Mouse (Mus musculus): ENCODE data around the gene Wbp4. TPM values are rescaled to one million over a fixed set of nuclear protein-coding genes. Genes with fewer than 3 reads are reported as not detected.

The Wbp4 gene
- total and polyA plus RNA-seq, 3 experiments, result 31.3 to 68.5 (median 36.2) TPM

GRCm38 (mm10) chr14:79425979-79426729 lies 55.2 kb downstream of the Wbp4 start, which contains the start of gene Kbtbd7:
Kbtbd7 (plus strand) TSS chr14:79426511.
- Histone ChIP-seq H3K9ac (ENCODE audit: insufficient read depth, low read depth) (no peak within 1 kb of the TSS; the same call in 1 of the 2 replicates), H3K36me3 (replicated peaks in 1 of 2; ENCODE audit: control insufficient read depth in 1 of 2, insufficient read depth in 1 of 2, low read length in 1 of 2) (peaks cover 3 to 31% of the 10 kb centered on the region in 2 experiments)

GRCm38 (mm10) chr14:79420083-79420685 lies 61.1 kb downstream of the Wbp4 start:
- no peak for DNase-seq (ENCODE audit: extremely low read depth)
- Histone ChIP-seq H3K36me3 (replicated peaks in 1 of 2; ENCODE audit: control insufficient read depth in 1 of 2, insufficient read depth in 1 of 2, low read length in 1 of 2) (peaks cover 7 to 73% of the 10 kb centered on the region in 2 experiments), H3K79me2 (replicated peaks; ENCODE audit: control insufficient read depth, extremely low read depth, insufficient read depth, poor library complexity, severe bottlenecking) (no peaks in the 10 kb centered on the region)

More at GRCm38 (mm10) chr14:79425979-79426729, 55.2 kb downstream of the Wbp4 start, which contains the start of gene Kbtbd7:
- Histone ChIP-seq H3K4me1 (ENCODE audit: control insufficient read depth in 1 of 2, insufficient read depth in 2 of 2) (peaks cover 4 to 28% of the 10 kb centered on the region in 2 experiments; a peak in 3 of 4 replicates), H3K79me2 (replicated peaks; ENCODE audit: control insufficient read depth, extremely low read depth, insufficient read depth, poor library complexity, severe bottlenecking) (no peaks in the 10 kb centered on the region), H3K27ac (ENCODE audit: insufficient read depth, low read depth) (peak within 1 kb of the TSS; percentile 43; the same call in 1 of the 2 replicates), H3K9me3 (replicated peaks; ENCODE audit: low read length) (no peaks in the 10 kb centered on the region), H3K4me2 (ENCODE audit: insufficient read depth, low read depth, poor library complexity, severe bottlenecking) (0 out of 2 replicates have a peak within 1 kb of the TSS, but pooled peaks have one; percentile 27), H3K4me3 (replicated peaks in 1 of 3; ENCODE audit: low read depth in 2 of 3, low read length in 2 of 3, poor library complexity in 1 of 3) (peak within 1 kb of the TSS in 2 of 3 experiments; percentile 13 to 47), H3K27me3 (replicated peaks) (no peaks in the 10 kb centered on the region)
- peak; percentile 98 for DNase-seq (ENCODE audit: extremely low read depth)
- TF ChIP-seq TCF12 (IDR thresholded peaks at IDR 0.05; ENCODE audit: low read depth, low read length) (peak; percentile 85), RAD21 (IDR thresholded peaks at IDR 0.05; ENCODE audit: low read depth, low read length) (no peak), JUN (IDR thresholded peaks at IDR 0.05; ENCODE audit: insufficient read depth, low read depth, low read length) (peak; percentile 93), MYC (IDR thresholded peaks at IDR 0.05; ENCODE audit: low read depth, low read length) (0 out of 2 replicates have a peak, but pooled peaks have one; percentile 51), MAX (IDR thresholded peaks at IDR 0.05; ENCODE audit: low read length) (no peak; the same call in 1 of the 2 replicates), RCOR1 (conservative IDR thresholded peaks at IDR 0.05; ENCODE audit: low read depth, low read length) (no peak), PAX5 (IDR thresholded peaks at IDR 0.05; ENCODE audit: low read length) (no peak), SMC3 (IDR thresholded peaks at IDR 0.05; ENCODE audit: low read depth, low read length) (no peak), CHD1 (IDR thresholded peaks at IDR 0.05; ENCODE audit: low read depth, low read length) (no peak), ZKSCAN1 (IDR thresholded peaks at IDR 0.05; ENCODE audit: borderline replicate concordance, low read depth, low read length) (no peak), HCFC1 (IDR thresholded peaks at IDR 0.05; ENCODE audit: low read depth, low read length) (peak; percentile 100), ZNF384 (IDR thresholded peaks at IDR 0.05; ENCODE audit: low read depth, low read length) (peak; percentile 96), USF1 (IDR thresholded peaks at IDR 0.05; ENCODE audit: low read depth, low read length) (no peak), POLR2A (IDR thresholded peaks at IDR 0.05; ENCODE audit: low read depth, low read length) (peak; percentile 51), E2F4 (IDR thresholded peaks at IDR 0.05; ENCODE audit: insufficient replicate concordance, low read depth, low read length) (no peak), ZMIZ1 (IDR thresholded peaks at IDR 0.05; ENCODE audit: low read depth, low read length) (peak; percentile 81), IRF4 (IDR thresholded peaks at IDR 0.05; ENCODE audit: low read depth, low read length) (peak; percentile 78), MXI1 (IDR thresholded peaks at IDR 0.05; ENCODE audit: low read depth, low read length) (peak; percentile 54; the same call in 1 of the 2 replicates), ZC3H11A (IDR thresholded peaks at IDR 0.05; ENCODE audit: low read depth, low read length) (no peak), ETS1 (conservative IDR thresholded peaks at IDR 0.05; ENCODE audit: low read depth, low read length) (peak; percentile 99), CHD2 (IDR thresholded peaks at IDR 0.05; ENCODE audit: low read length) (peak; percentile 84), MAZ (IDR thresholded peaks at IDR 0.05; ENCODE audit: low read depth, low read length) (peak; percentile 34; the same call in 1 of the 2 replicates), MAFK (IDR thresholded peaks at IDR 0.05; ENCODE audit: insufficient replicate concordance, low read length) (peak; percentile 20; the same call in 1 of the 2 replicates), GABPA (IDR thresholded peaks at IDR 0.05; ENCODE audit: insufficient replicate concordance, low read depth, low read length) (peak; percentile 85; the same call in 1 of the 2 replicates), MEF2A (IDR thresholded peaks at IDR 0.05; ENCODE audit: borderline replicate concordance, low read depth, low read length) (peak; percentile 89), ELF1 (IDR thresholded peaks at IDR 0.05; ENCODE audit: low read depth, low read length) (peak; percentile 79), EP300 (IDR thresholded peaks at IDR 0.05; ENCODE audit: low read length) (peak; percentile 70), BHLHE40 (IDR thresholded peaks at IDR 0.05; ENCODE audit: low read depth, low read length) (peak; percentile 99), JUND (conservative IDR thresholded peaks at IDR 0.05; ENCODE audit: low read depth, low read length) (peak; percentile 94), CTCF (conservative IDR thresholded peaks at IDR 0.05 in 1 of 2, IDR thresholded peaks at IDR 0.05 in 1 of 2; ENCODE audit: low read depth in 2 of 2, low read length in 2 of 2) (no peak), POLR2AphosphoS2 (IDR thresholded peaks at IDR 0.05; ENCODE audit: low read depth, low read length) (no peak), USF2 (conservative IDR thresholded peaks at IDR 0.05; ENCODE audit: low read depth, low read length) (no peak), NRF1 (IDR thresholded peaks at IDR 0.05; ENCODE audit: low read depth, low read length) (peak; percentile 55), KAT2A (IDR thresholded peaks at IDR 0.05; ENCODE audit: insufficient replicate concordance, low read length) (peak; percentile 100), NELFE (IDR thresholded peaks at IDR 0.05; ENCODE audit: low read depth, low read length) (0 out of 2 replicates have a peak, but pooled peaks have one; percentile 36), TBP (conservative IDR thresholded peaks at IDR 0.05; ENCODE audit: low read depth, low read length) (peak; percentile 94), UBTF (IDR thresholded peaks at IDR 0.05; ENCODE audit: low read depth, low read length) (peak; percentile 96), SIN3A (IDR thresholded peaks at IDR 0.05; ENCODE audit: low read length) (peak; percentile 90)
- in situ Hi-C loops (cut with MboI; ENCODE audit: low pct_ligation_motif_present, low pct_unique_long_range_greater_than_20kb, low sequenced_read_pairs) (no loop called here), dilution Hi-C loops (cut with MboI; ENCODE audit: extremely low pct_ligation_motif_present, extremely low pct_unique_long_range_greater_than_20kb, low sequenced_read_pairs) (no loop called here)

More at GRCm38 (mm10) chr14:79420083-79420685, 61.1 kb downstream of the Wbp4 start:
- Histone ChIP-seq H3K4me2 (ENCODE audit: insufficient read depth, low read depth, poor library complexity, severe bottlenecking) (no peak overlapping the region), H3K9me3 (replicated peaks; ENCODE audit: low read length) (no peaks in the 10 kb centered on the region), H3K4me3 (replicated peaks in 1 of 3; ENCODE audit: low read depth in 2 of 3, low read length in 2 of 3, poor library complexity in 1 of 3) (no peak overlapping the region), H3K27me3 (replicated peaks) (no peaks in the 10 kb centered on the region), H3K9ac (ENCODE audit: insufficient read depth, low read depth) (no peak overlapping the region), H3K4me1 (ENCODE audit: control insufficient read depth in 1 of 2, insufficient read depth in 2 of 2) (peaks cover 0 to 15% of the 10 kb centered on the region in 2 experiments; a peak in 3 of 4 replicates), H3K27ac (ENCODE audit: insufficient read depth, low read depth) (no peak overlapping the region)
- no peak for TF ChIP-seq TBP (conservative IDR thresholded peaks at IDR 0.05; ENCODE audit: low read depth, low read length)
- TF ChIP-seq MYC (IDR thresholded peaks at IDR 0.05; ENCODE audit: low read depth, low read length), result no peak
- TF ChIP-seq USF1 (IDR thresholded peaks at IDR 0.05; ENCODE audit: low read depth, low read length), result no peak
- no peak for TF ChIP-seq KAT2A (IDR thresholded peaks at IDR 0.05; ENCODE audit: insufficient replicate concordance, low read length)
- no peak for TF ChIP-seq CHD2 (IDR thresholded peaks at IDR 0.05; ENCODE audit: low read length)
- TF ChIP-seq ZNF384 (IDR thresholded peaks at IDR 0.05; ENCODE audit: low read depth, low read length), result no peak
- TF ChIP-seq ZC3H11A (IDR thresholded peaks at IDR 0.05; ENCODE audit: low read depth, low read length), result no peak
- TF ChIP-seq E2F4 (IDR thresholded peaks at IDR 0.05; ENCODE audit: insufficient replicate concordance, low read depth, low read length), result no peak
- dilution Hi-C loops (cut with MboI; ENCODE audit: extremely low pct_ligation_motif_present, extremely low pct_unique_long_range_greater_than_20kb, low sequenced_read_pairs), result no loop called here
- in situ Hi-C loops (cut with MboI; ENCODE audit: low pct_ligation_motif_present, low pct_unique_long_range_greater_than_20kb, low sequenced_read_pairs), result no loop called here

Measured in CH12.LX (cell line).